Mouse (Mus musculus) heart, postnatal 0 days (tissue): ENCODE measurements around the gene Mxi1.

Source experiments
- CTCF ChIP-seq: IDR thresholded peaks from 2 replicates; pipeline ENCODE4 v1.5.1; 2016; ENCODE audit warnings: antibody characterized with exemption, control low read depth, low read depth
- EP300 ChIP-seq: IDR thresholded peaks from 2 replicates; pipeline ENCODE4 v1.6.1; 2016; ENCODE audit warnings: antibody characterized with exemption, low read depth

DNA sequence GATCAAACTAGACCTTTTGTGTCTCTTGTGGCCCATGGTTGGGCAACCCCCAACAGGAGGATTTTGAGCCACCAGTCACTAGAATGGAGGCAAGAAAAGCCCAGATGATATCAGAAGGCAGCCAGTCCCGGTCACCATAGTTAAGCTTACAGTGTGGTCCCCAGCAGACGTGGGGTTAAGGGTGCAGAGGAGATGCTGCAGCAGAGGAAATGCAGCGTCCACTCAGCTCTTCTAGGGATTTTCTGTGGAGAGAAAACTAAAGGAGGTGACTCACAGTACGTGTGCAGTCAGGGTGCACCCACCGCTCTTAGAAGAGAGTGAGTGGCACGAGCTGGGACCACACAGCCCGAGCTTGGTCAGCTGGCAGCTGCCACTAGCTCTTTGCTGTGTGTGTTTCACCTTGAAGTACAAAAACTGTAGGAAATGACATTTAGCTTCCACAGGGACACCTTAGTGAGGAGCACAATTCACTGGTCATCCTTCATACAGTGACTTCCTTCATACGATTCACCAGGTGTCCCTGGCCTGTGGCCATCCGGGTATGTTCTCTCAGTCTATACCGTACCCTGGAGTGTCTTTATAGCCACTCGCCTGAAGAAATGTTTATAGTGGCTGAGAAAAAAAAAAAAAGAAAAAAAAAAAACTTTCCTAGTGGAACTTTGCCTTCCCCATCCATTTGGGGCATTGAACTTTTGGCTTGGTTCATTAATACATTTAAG is 55.9 kb downstream of the Mxi1 start:
- TF ChIP-seq CTCF, result no peak
- TF ChIP-seq EP300, result no peak
